Mouse (Mus musculus) lung, postnatal 25 days (tissue): Measurements from ENCODE around the gene Kpna3.

Source experiments
- DNase-seq: peaks from one replicate; pipeline ENCODE4 v3.0.0; 2022; ENCODE audit warnings: low spot score

Gene Kpna3

GRCm38 (mm10) chr14:61320765-61321164 lies 118.9 kb downstream of the Kpna3 start:
- no peak for DNase-seq

- peak; percentile 51 for DNase-seq
Measured at GRCm38 (mm10) chr14:61316861-61317260, 122.8 kb downstream of the Kpna3 start.
